Comparison of ENCODE assay signal across 8 mouse cellular contexts in the genomic region with DNA sequence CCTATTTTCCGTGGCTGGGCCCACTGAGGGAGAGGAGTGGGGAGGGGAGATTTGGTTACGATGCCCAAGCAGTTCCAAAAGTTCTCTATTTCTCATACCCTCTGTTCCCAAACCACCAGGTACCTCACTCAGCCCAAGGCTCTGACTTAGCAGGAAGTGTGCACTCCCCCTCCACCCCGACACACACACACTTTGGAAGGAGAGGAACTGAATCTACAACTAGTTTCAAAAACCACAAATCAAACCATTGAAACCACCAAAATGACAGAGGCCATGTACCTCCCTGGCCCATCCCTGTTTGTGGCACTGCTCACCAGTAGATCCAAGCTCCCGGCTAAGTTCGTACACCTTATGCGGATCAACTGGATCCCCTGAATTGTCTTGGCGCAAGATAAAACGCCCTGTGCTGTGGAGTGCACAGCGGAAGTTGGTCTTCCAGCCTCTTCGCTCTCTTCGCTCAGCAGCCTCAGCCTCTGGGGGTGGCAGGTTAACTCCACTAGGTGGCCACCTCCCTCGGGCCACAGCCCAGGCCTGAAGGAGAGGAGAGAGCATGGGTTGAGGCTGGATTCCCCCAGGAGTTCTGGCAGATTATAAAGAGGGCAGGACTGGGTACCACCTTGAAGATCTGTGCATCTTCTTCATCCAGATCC. TPM values are rescaled to one million over a fixed set of nuclear protein-coding genes. Genes with fewer than 3 reads are reported as not detected.
A peak's percentile ranks its signal among the peaks of the same experiment; 100 is the strongest.
DNase-seq lines count a peak whose midpoint lies in the region; ATAC-seq and TF ChIP-seq lines count a peak whose summit lies in the region.

No protein-coding gene starts in this region.

- H3K9ac ChIP-seq in heart, postnatal 0 days (replicated peaks; ENCODE audit: low read depth, low read length): no peak overlapping the region
- H3K9ac ChIP-seq in limb, embryonic 15.5 days: no peak overlapping the region
- no peak overlapping the region for H3K9ac ChIP-seq in midbrain, embryonic 16.5 days (ENCODE audit: low read depth, low read length)

- H3K9me3 ChIP-seq in heart, postnatal 0 days (replicated peaks; ENCODE audit: control insufficient read depth, low read length): no peaks in the 10 kb centered on the region
- no peaks in the 10 kb centered on the region for H3K9me3 ChIP-seq in limb, embryonic 15.5 days
- H3K9me3 ChIP-seq in midbrain, embryonic 16.5 days (replicated peaks; ENCODE audit: control insufficient read depth, low read length, poor library complexity, severe bottlenecking): no peaks in the 10 kb centered on the region

- peak; percentile 65 for ATAC-seq in heart, postnatal 0 days (ENCODE audit: insufficient read depth, low read depth)
- ATAC-seq in limb, embryonic 15.5 days (ENCODE audit: insufficient number of reproducible peaks, low FRiP score, low TSS enrichment, low read depth): no peak
- peak; percentile 23; the same call in 1 of the 2 replicates for ATAC-seq in midbrain, embryonic 16.5 days

- no peaks in the 10 kb centered on the region for H3K27me3 ChIP-seq in heart, postnatal 0 days (ENCODE audit: control insufficient read depth, insufficient read depth, low read length)
- H3K27me3 ChIP-seq in limb, embryonic 15.5 days: no peaks in the 10 kb centered on the region
- no peaks in the 10 kb centered on the region for H3K27me3 ChIP-seq in midbrain, embryonic 16.5 days (ENCODE audit: control insufficient read depth, insufficient read depth, low read depth, low read length)

- peak; percentile 30 for DNase-seq in ovary, postnatal 14 days (ENCODE audit: low spot score)
- no peak for DNase-seq in ovary, postnatal 10 days (ENCODE audit: low spot score)
- DNase-seq in c-Kit-positive CD71-positive TER-119-negative erythroid progenitor cells, embryonic 14.5 days (ENCODE audit: low read depth): peak; percentile 40
- peak; percentile 41 for DNase-seq in heart, postnatal 0 days (ENCODE audit: low spot score)
- peak; percentile 74 for DNase-seq in thymus, postnatal 0 days (ENCODE audit: low spot score)
- DNase-seq in frontal cortex, postnatal 25 days (ENCODE audit: low spot score in 2 of 2): no peak

- H3K27ac ChIP-seq in heart, postnatal 0 days (ENCODE audit: low read depth): no peak overlapping the region
- H3K27ac ChIP-seq in limb, embryonic 15.5 days: no peak overlapping the region
- no peak overlapping the region for H3K27ac ChIP-seq in midbrain, embryonic 16.5 days (ENCODE audit: low read length)

- peaks cover 9% of the 10 kb centered on the region for H3K4me1 ChIP-seq in heart, postnatal 0 days (ENCODE audit: control insufficient read depth, insufficient read depth)
- H3K4me1 ChIP-seq in limb, embryonic 15.5 days: peaks cover 18% of the 10 kb centered on the region
- peaks cover 6% of the 10 kb centered on the region for H3K4me1 ChIP-seq in midbrain, embryonic 16.5 days (ENCODE audit: control insufficient read depth, insufficient read depth, low read length)

- peaks cover 42% of the 10 kb centered on the region for H3K36me3 ChIP-seq in heart, postnatal 0 days (replicated peaks; ENCODE audit: control insufficient read depth, insufficient read depth, low read length)
- H3K36me3 ChIP-seq in limb, embryonic 15.5 days: peaks cover 42% of the 10 kb centered on the region
- peaks cover 23% of the 10 kb centered on the region for H3K36me3 ChIP-seq in midbrain, embryonic 16.5 days (ENCODE audit: control insufficient read depth, insufficient read depth, low read length)

- peak; percentile 67 for TF ChIP-seq CTCF in heart, postnatal 0 days (IDR thresholded peaks at IDR 0.05; ENCODE audit: low read depth)

- no peak for TF ChIP-seq EP300 in heart, postnatal 0 days (IDR thresholded peaks at IDR 0.05; ENCODE audit: low read depth)

- peak overlapping the region; percentile 67 for H3K4me3 ChIP-seq in heart, postnatal 0 days (ENCODE audit: low read depth, low read length)
- H3K4me3 ChIP-seq in limb, embryonic 15.5 days: peak overlapping the region; percentile 50; the same call in 1 of the 2 replicates
- H3K4me3 ChIP-seq in midbrain, embryonic 16.5 days (ENCODE audit: low read depth, low read length): no peak overlapping the region

- WGBS in heart, postnatal 0 days: 30% methylated on average over 12 of the region's 12 CpGs
- 32% methylated on average over 12 of the region's 12 CpGs for WGBS in limb, embryonic 15.5 days
- 38% methylated on average over 12 of the region's 12 CpGs for WGBS in midbrain, embryonic 16.5 days

- H3K4me2 ChIP-seq in heart, postnatal 0 days (ENCODE audit: low read depth, low read length): peak overlapping the region; percentile 63
- H3K4me2 ChIP-seq in limb, embryonic 15.5 days: no peak overlapping the region
- no peak overlapping the region for H3K4me2 ChIP-seq in midbrain, embryonic 16.5 days (ENCODE audit: low read length)

RNA-seq across cellular contexts. Expression of gene Irf7, which starts 1.4 kb away (rescaled TPM):
- 10.0 and 18.8 TPM in 2 replicates for total RNA-seq in heart, postnatal 0 days (2014; rRNA removed; ENCODE audit: low replicate concordance)
- polyA plus RNA-seq in heart, postnatal 0 days (2015; fragmentation: Nextera tagmentation; extraction: Ambion mirVana): 6.2 and 7.5 TPM in 2 replicates
- 3.1 and 3.4 TPM in 2 replicates for polyA plus RNA-seq in limb, embryonic 15.5 days (2015; fragmentation: Nextera tagmentation; extraction: Ambion mirVana)
- 1.4 and 1.5 TPM in 2 replicates for polyA plus RNA-seq in midbrain, embryonic 16.5 days (2015; fragmentation: Nextera tagmentation; extraction: Ambion mirVana)
- 46.6 and 46.7 TPM in 2 replicates for polyA plus RNA-seq in thymus, postnatal 0 days (2015; fragmentation: Nextera tagmentation; extraction: Ambion mirVana)

RNA-seq across cellular contexts. Expression of gene Cdhr5, which starts 11.7 kb away (rescaled TPM):
- not detected in 2 replicates for total RNA-seq in heart, postnatal 0 days (2014; rRNA removed; ENCODE audit: low replicate concordance)
- polyA plus RNA-seq in heart, postnatal 0 days (2015; fragmentation: Nextera tagmentation; extraction: Ambion mirVana): not detected in 2 replicates
- polyA plus RNA-seq in limb, embryonic 15.5 days (2015; fragmentation: Nextera tagmentation; extraction: Ambion mirVana): 0.19 and 0.29 TPM in 2 replicates
- not detected in 2 replicates for polyA plus RNA-seq in midbrain, embryonic 16.5 days (2015; fragmentation: Nextera tagmentation; extraction: Ambion mirVana)
- 0.42 and 0.73 TPM in 2 replicates for polyA plus RNA-seq in thymus, postnatal 0 days (2015; fragmentation: Nextera tagmentation; extraction: Ambion mirVana)

RNA-seq across cellular contexts. Expression of gene Sct, which starts 14.0 kb away (rescaled TPM):
- total RNA-seq in heart, postnatal 0 days (2014; rRNA removed; ENCODE audit: low replicate concordance): not detected in 2 replicates
- 1.0 and 1.6 TPM in 2 replicates for polyA plus RNA-seq in heart, postnatal 0 days (2015; fragmentation: Nextera tagmentation; extraction: Ambion mirVana)
- 11.3 and 16.5 TPM in 2 replicates for polyA plus RNA-seq in limb, embryonic 15.5 days (2015; fragmentation: Nextera tagmentation; extraction: Ambion mirVana)
- polyA plus RNA-seq in midbrain, embryonic 16.5 days (2015; fragmentation: Nextera tagmentation; extraction: Ambion mirVana): 2.4 and 2.8 TPM in 2 replicates
- polyA plus RNA-seq in thymus, postnatal 0 days (2015; fragmentation: Nextera tagmentation; extraction: Ambion mirVana): 3.9 and 5.0 TPM in 2 replicates

RNA-seq across cellular contexts. Expression of gene Drd4, which starts 26.9 kb away (rescaled TPM):
- total RNA-seq in heart, postnatal 0 days (2014; rRNA removed; ENCODE audit: low replicate concordance): not detected in 2 replicates
- polyA plus RNA-seq in heart, postnatal 0 days (2015; fragmentation: Nextera tagmentation; extraction: Ambion mirVana): 0.07 TPM in 1 of 2 replicates, not detected in the other
- polyA plus RNA-seq in limb, embryonic 15.5 days (2015; fragmentation: Nextera tagmentation; extraction: Ambion mirVana): 1.5 TPM in 2 replicates
- 0.58 and 1.2 TPM in 2 replicates for polyA plus RNA-seq in midbrain, embryonic 16.5 days (2015; fragmentation: Nextera tagmentation; extraction: Ambion mirVana)
- 0.33 and 0.40 TPM in 2 replicates for polyA plus RNA-seq in thymus, postnatal 0 days (2015; fragmentation: Nextera tagmentation; extraction: Ambion mirVana)

RNA-seq across cellular contexts. Expression of gene Phrf1, which starts 36.3 kb away (rescaled TPM):
- total RNA-seq in heart, postnatal 0 days (2014; rRNA removed; ENCODE audit: low replicate concordance): 28.9 and 31.9 TPM in 2 replicates
- polyA plus RNA-seq in heart, postnatal 0 days (2015; fragmentation: Nextera tagmentation; extraction: Ambion mirVana): 17.4 and 20.4 TPM in 2 replicates
- 64.3 and 68.9 TPM in 2 replicates for polyA plus RNA-seq in limb, embryonic 15.5 days (2015; fragmentation: Nextera tagmentation; extraction: Ambion mirVana)
- 68.0 and 72.3 TPM in 2 replicates for polyA plus RNA-seq in midbrain, embryonic 16.5 days (2015; fragmentation: Nextera tagmentation; extraction: Ambion mirVana)
- polyA plus RNA-seq in thymus, postnatal 0 days (2015; fragmentation: Nextera tagmentation; extraction: Ambion mirVana): 63.0 and 67.4 TPM in 2 replicates

Comparison
In these comparisons a context has a peak if more than half of its experiments do, and no peak if none do; other contexts are left out.
1. DNase-seq: peak in ovary, postnatal 14 days (single experiment), c-Kit-positive CD71-positive TER-119-negative erythroid progenitor cells, embryonic 14.5 days (single experiment), heart, postnatal 0 days (single experiment) and thymus, postnatal 0 days (single experiment); none in ovary, postnatal 10 days (single experiment) and frontal cortex, postnatal 25 days (0 of 2).